Mouse (Mus musculus): Measurements from ENCODE around the gene Slc37a2. TPM values are rescaled to one million over a fixed set of nuclear protein-coding genes. Genes with fewer than 3 reads are reported as not detected.

Slc37a2 gene
- polyA plus RNA-seq, 1 experiment: 44.1 TPM

- Histone ChIP-seq H3K36me3 (ENCODE audit: control insufficient read depth, insufficient read depth, low read length) (no peaks in the 10 kb centered on the region; the same call in 1 of the 2 replicates), H3K4me3 (ENCODE audit: control insufficient read depth, insufficient read depth, low read length) (no peak overlapping the region), H3K4me1 (replicated peaks; ENCODE audit: control insufficient read depth, insufficient read depth, low read length) (peaks cover 58% of the 10 kb centered on the region), H3K27ac (ENCODE audit: control insufficient read depth, insufficient read depth, low read length) (peak overlapping the region; percentile 96), H3K27me3 (ENCODE audit: control insufficient read depth, insufficient read depth, low read length) (no peaks in the 10 kb centered on the region)
- TF ChIP-seq CTCF (IDR thresholded peaks at IDR 0.05; ENCODE audit: borderline replicate concordance, control insufficient read depth, extremely low read depth, insufficient read depth, low read length, poor library complexity) (no peak), POLR2A (IDR thresholded peaks at IDR 0.05; ENCODE audit: control insufficient read depth, extremely low read depth, insufficient read depth, low read length, poor library complexity) (no peak)
- WGBS: 2% methylated on average over 2 of the region's 2 CpGs
- no peak for DNase-seq
These were observed 10.1 kb downstream of the Slc37a2 start for GRCm38 (mm10) chr9:37245404-37245803.

GRCm38 (mm10) chr9:37244600-37244999, 10.9 kb downstream of the Slc37a2 start:
- no peak for DNase-seq
- Histone ChIP-seq H3K27me3 (ENCODE audit: control insufficient read depth, insufficient read depth, low read length) (no peaks in the 10 kb centered on the region), H3K4me1 (replicated peaks; ENCODE audit: control insufficient read depth, insufficient read depth, low read length) (peaks cover 64% of the 10 kb centered on the region), H3K36me3 (ENCODE audit: control insufficient read depth, insufficient read depth, low read length) (no peaks in the 10 kb centered on the region; the same call in 1 of the 2 replicates), H3K27ac (ENCODE audit: control insufficient read depth, insufficient read depth, low read length) (peak overlapping the region; percentile 40), H3K4me3 (ENCODE audit: control insufficient read depth, insufficient read depth, low read length) (no peak overlapping the region)
- TF ChIP-seq CTCF (IDR thresholded peaks at IDR 0.05; ENCODE audit: borderline replicate concordance, control insufficient read depth, extremely low read depth, insufficient read depth, low read length, poor library complexity) (no peak), POLR2A (IDR thresholded peaks at IDR 0.05; ENCODE audit: control insufficient read depth, extremely low read depth, insufficient read depth, low read length, poor library complexity) (no peak)
- 36% methylated on average over 1 of the region's 1 CpGs for WGBS

GRCm38 (mm10) chr9:37242764-37243163, 12.8 kb downstream of the Slc37a2 start:
- TF ChIP-seq CTCF (IDR thresholded peaks at IDR 0.05; ENCODE audit: borderline replicate concordance, control insufficient read depth, extremely low read depth, insufficient read depth, low read length, poor library complexity) (no peak), POLR2A (IDR thresholded peaks at IDR 0.05; ENCODE audit: control insufficient read depth, extremely low read depth, insufficient read depth, low read length, poor library complexity) (no peak)
- Histone ChIP-seq H3K4me3 (ENCODE audit: control insufficient read depth, insufficient read depth, low read length) (no peak overlapping the region), H3K4me1 (replicated peaks; ENCODE audit: control insufficient read depth, insufficient read depth, low read length) (peaks cover 70% of the 10 kb centered on the region), H3K36me3 (ENCODE audit: control insufficient read depth, insufficient read depth, low read length) (no peaks in the 10 kb centered on the region; the same call in 1 of the 2 replicates), H3K27ac (ENCODE audit: control insufficient read depth, insufficient read depth, low read length) (no peak overlapping the region), H3K27me3 (ENCODE audit: control insufficient read depth, insufficient read depth, low read length) (no peaks in the 10 kb centered on the region)
- DNase-seq: no peak
- WGBS: 97% methylated on average over 3 of the region's 3 CpGs

GRCm38 (mm10) chr9:37235951-37236737, 19.4 kb downstream of the Slc37a2 start:
- Histone ChIP-seq H3K27me3 (ENCODE audit: control insufficient read depth, insufficient read depth, low read length) (no peaks in the 10 kb centered on the region), H3K36me3 (ENCODE audit: control insufficient read depth, insufficient read depth, low read length) (no peaks in the 10 kb centered on the region; the same call in 1 of the 2 replicates), H3K4me1 (replicated peaks; ENCODE audit: control insufficient read depth, insufficient read depth, low read length) (peaks cover 85% of the 10 kb centered on the region), H3K4me3 (ENCODE audit: control insufficient read depth, insufficient read depth, low read length) (no peak overlapping the region), H3K27ac (ENCODE audit: control insufficient read depth, insufficient read depth, low read length) (peak overlapping the region; percentile 85)
- 39% methylated on average over 4 of the region's 4 CpGs for WGBS
- DNase-seq: peak; percentile 60
- TF ChIP-seq POLR2A (IDR thresholded peaks at IDR 0.05; ENCODE audit: control insufficient read depth, extremely low read depth, insufficient read depth, low read length, poor library complexity): no peak
- TF ChIP-seq CTCF (IDR thresholded peaks at IDR 0.05; ENCODE audit: borderline replicate concordance, control insufficient read depth, extremely low read depth, insufficient read depth, low read length, poor library complexity): no peak

- Histone ChIP-seq H3K36me3 (ENCODE audit: control insufficient read depth, insufficient read depth, low read length) (no peaks in the 10 kb centered on the region), H3K27ac (ENCODE audit: control insufficient read depth, insufficient read depth, low read length) (peak overlapping the region; percentile 98), H3K27me3 (ENCODE audit: control insufficient read depth, insufficient read depth, low read length) (no peaks in the 10 kb centered on the region), H3K4me1 (replicated peaks; ENCODE audit: control insufficient read depth, insufficient read depth, low read length) (peaks cover 73% of the 10 kb centered on the region), H3K4me3 (ENCODE audit: control insufficient read depth, insufficient read depth, low read length) (no peak overlapping the region)
- 0 out of 2 replicates have a peak, but pooled peaks have one; percentile 23 for TF ChIP-seq CTCF (IDR thresholded peaks at IDR 0.05; ENCODE audit: borderline replicate concordance, control insufficient read depth, extremely low read depth, insufficient read depth, low read length, poor library complexity)
- no peak for TF ChIP-seq POLR2A (IDR thresholded peaks at IDR 0.05; ENCODE audit: control insufficient read depth, extremely low read depth, insufficient read depth, low read length, poor library complexity)
- WGBS: 70% methylated on average over 22 of the region's 22 CpGs
- DNase-seq: peak; percentile 49
These were observed 23.0 kb downstream of the Slc37a2 start for GRCm38 (mm10) chr9:37232201-37233195.

Data from thymus, adult 2 months (tissue).